Mouse (Mus musculus) stomach, postnatal 0 days (tissue): ENCODE measurements around the gene Clic4. TPM values are rescaled to one million over a fixed set of nuclear protein-coding genes. Genes with fewer than 3 reads are reported as not detected.
A peak's percentile ranks its signal among the peaks of the same experiment; 100 is the strongest.

Experiments used
- ATAC-seq: fragments of 200-750 bp; cut with Nextera tagmentation; 2 replicates; pipeline ENCODE4 v1.8.0; 2017; ENCODE audit not compliant: low FRiP score, low TSS enrichment
- DNase-seq: peaks from one replicate; pipeline ENCODE4 v3.0.0-alpha.2; 2016; ENCODE audit warnings: low spot score
- H3K27ac ChIP-seq: fragments of 300-500 bp; sonication (generic); replicated peaks from 2 replicates; pipeline ENCODE4 v1.5.1; 2014; ENCODE audit warnings: mild to moderate bottlenecking, control low read depth
- H3K27me3 ChIP-seq: fragments of 300-500 bp; sonication (generic); 2 replicates; pipeline ENCODE4 v1.6.1; 2014; ENCODE audit warnings: low read length; ENCODE audit not compliant: control insufficient read depth, insufficient read depth
- H3K36me3 ChIP-seq: fragments of 300-500 bp; sonication (generic); 2 replicates; pipeline ENCODE4 v1.6.1; 2014; ENCODE audit warnings: low read length, mixed read lengths; ENCODE audit not compliant: control insufficient read depth, insufficient read depth
- H3K4me1 ChIP-seq: fragments of 300-500 bp; sonication (generic); replicated peaks from 2 replicates; pipeline ENCODE4 v1.6.1; 2014; ENCODE audit warnings: antibody characterized with exemption; ENCODE audit not compliant: control insufficient read depth, insufficient read depth
- H3K4me2 ChIP-seq: fragments of 300-500 bp; sonication (generic); replicated peaks from 2 replicates; pipeline ENCODE4 v1.6.1; 2014; ENCODE audit warnings: low read depth, mild to moderate bottlenecking, control low read depth, moderate library complexity
- H3K4me3 ChIP-seq: fragments of 300-500 bp; sonication (generic); 2 replicates; pipeline ENCODE4 v1.5.1; 2014; ENCODE audit warnings: low read depth, low read length, control low read depth
- H3K9ac ChIP-seq: fragments of 300-500 bp; sonication (generic); 2 replicates; pipeline ENCODE4 v1.6.1; 2014; ENCODE audit warnings: mild to moderate bottlenecking, low read length, control low read depth, mixed read lengths
- H3K9me3 ChIP-seq: fragments of 300-500 bp; sonication (generic); 2 replicates; pipeline ENCODE4 v1.6.1; 2016; ENCODE audit warnings: low read length; ENCODE audit not compliant: control insufficient read depth
- CTCF ChIP-seq: IDR thresholded peaks from 2 replicates; pipeline ENCODE4 v1.5.1; 2016; ENCODE audit warnings: antibody characterized with exemption, low read depth, mild to moderate bottlenecking, moderate library complexity
- EP300 ChIP-seq: optimal IDR thresholded peaks from 2 replicates; pipeline ENCODE3; 2016; ENCODE audit warnings: antibody characterized with exemption
- WGBS: fragments of 180-500 bp; shearing (Covaris S2); extraction: QIAGEN DNeasy Blood & Tissue Kit; methylation state at CpG from one replicate; pipeline ENCODE4 v1.1.7; 2014; 5-methylcytosine and 5-hydroxymethylcytosine counted together
- polyA plus RNA-seq: library from polyadenylated mRNA; unstranded; fragments of >200 nt; fragmentation: Nextera tagmentation; extraction: Ambion mirVana; gene quantifications from 2 replicates; pipeline ENCODE4 v1.2.1, GENCODE M21; 2015

Gene Clic4
- polyA plus RNA-seq, 1 experiment from 2014 or later: 73.6 TPM

- TF ChIP-seq CTCF (no peak), EP300 (no peak)
- Histone ChIP-seq H3K4me2 (no peak overlapping the region), H3K4me1 (peaks cover 6% of the 10 kb centered on the region; the same call in 1 of the 2 replicates), H3K9ac (peak overlapping the region; percentile 41; the same call in 1 of the 2 replicates), H3K4me3 (no peak overlapping the region), H3K9me3 (no peaks in the 10 kb centered on the region), H3K27me3 (no peaks in the 10 kb centered on the region), H3K36me3 (no peaks in the 10 kb centered on the region), H3K27ac (no peak overlapping the region)
- DNase-seq (no peak), ATAC-seq (no peak)
- 75% methylated on average over 11 of the region's 11 CpGs for WGBS
Measured at GRCm38 (mm10) chr4:135245841-135246240, 26.8 kb downstream of the Clic4 start.

- H3K4me1 ChIP-seq: peaks cover 6% of the 10 kb centered on the region; the same call in 1 of the 2 replicates
- H3K4me3 ChIP-seq: no peak overlapping the region
- no peak overlapping the region for H3K9ac ChIP-seq
- WGBS: 94% methylated on average over 3 of the region's 3 CpGs
- no peaks in the 10 kb centered on the region for H3K36me3 ChIP-seq
- ATAC-seq (no peak), DNase-seq (no peak)
- H3K9me3 ChIP-seq: no peaks in the 10 kb centered on the region
- no peak overlapping the region for H3K4me2 ChIP-seq
- no peaks in the 10 kb centered on the region for H3K27me3 ChIP-seq
- no peak overlapping the region for H3K27ac ChIP-seq
- TF ChIP-seq EP300: no peak
- peak; percentile 61 for TF ChIP-seq CTCF
Measured at GRCm38 (mm10) chr4:135244335-135244734, 28.3 kb downstream of the Clic4 start.

DNA sequence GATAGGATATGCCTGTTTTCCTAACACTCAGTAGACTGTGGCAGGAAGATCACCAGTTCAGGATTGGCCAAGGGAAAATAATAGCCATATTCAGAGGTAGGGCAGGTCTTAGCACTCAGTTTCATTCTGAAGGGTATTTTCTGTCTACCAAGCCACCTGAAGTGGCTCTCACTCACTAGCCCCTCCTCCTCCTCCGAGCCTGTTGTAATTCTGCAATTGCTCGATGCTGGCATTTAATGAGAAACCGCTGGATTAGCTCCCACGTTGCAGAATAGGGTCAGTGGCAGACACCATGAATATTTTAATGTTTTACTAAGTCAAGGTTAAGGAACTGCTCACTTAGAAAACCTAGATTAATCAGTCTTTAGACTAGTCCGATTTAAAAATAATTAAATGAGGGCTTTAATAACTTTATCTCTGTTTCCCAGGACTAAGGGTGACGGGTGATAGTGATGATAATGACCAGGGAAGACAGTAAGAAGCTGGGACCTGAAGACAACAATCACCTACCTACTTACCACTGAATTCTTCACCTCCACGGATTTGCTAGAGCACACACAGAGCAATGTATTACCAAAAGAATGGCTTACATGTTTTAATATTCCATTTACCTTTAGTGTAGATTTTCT is 29.6 kb downstream of the Clic4 start:
- Histone ChIP-seq H3K27ac (no peak overlapping the region), H3K9ac (no peak overlapping the region), H3K4me2 (no peak overlapping the region), H3K4me1 (peaks cover 6% of the 10 kb centered on the region; the same call in 1 of the 2 replicates), H3K36me3 (no peaks in the 10 kb centered on the region), H3K9me3 (no peaks in the 10 kb centered on the region), H3K4me3 (no peak overlapping the region), H3K27me3 (no peaks in the 10 kb centered on the region)
- 81% methylated on average over 7 of the region's 7 CpGs for WGBS
- ATAC-seq (no peak), DNase-seq (no peak)
- TF ChIP-seq CTCF (no peak), EP300 (no peak)

DNA sequence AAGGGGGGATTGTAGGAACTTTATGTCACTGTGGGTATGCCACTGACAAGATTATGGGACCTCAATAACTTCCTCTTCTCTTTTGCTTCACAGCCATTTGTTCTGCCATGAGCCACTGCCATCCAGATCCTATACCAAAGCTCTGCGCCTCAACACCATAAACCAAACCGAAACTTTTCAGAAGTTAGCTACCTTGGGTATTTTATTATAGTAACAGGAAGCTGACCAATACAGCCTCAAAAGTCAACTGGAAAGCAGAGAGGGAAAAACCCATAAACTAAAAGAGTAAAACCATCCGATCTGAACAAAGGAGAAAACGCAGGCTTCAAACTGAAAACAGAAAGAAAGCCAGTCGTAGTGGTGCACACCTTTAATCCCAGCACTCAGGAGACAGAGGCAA is 30.2 kb downstream of the Clic4 start:
- H3K27ac ChIP-seq: no peak overlapping the region
- no peak overlapping the region for H3K4me3 ChIP-seq
- no peak for ATAC-seq
- H3K4me1 ChIP-seq: peaks cover 6% of the 10 kb centered on the region; the same call in 1 of the 2 replicates
- TF ChIP-seq EP300 (no peak), CTCF (no peak)
- H3K9me3 ChIP-seq: no peaks in the 10 kb centered on the region
- peaks cover 4% of the 10 kb centered on the region; the same call in 1 of the 2 replicates for H3K36me3 ChIP-seq
- no peak overlapping the region for H3K4me2 ChIP-seq
- no peak for DNase-seq
- H3K27me3 ChIP-seq: no peaks in the 10 kb centered on the region
- 89% methylated on average over 5 of the region's 5 CpGs for WGBS
- H3K9ac ChIP-seq: no peak overlapping the region

GRCm38 (mm10) chr4:135241669-135242068 is 30.9 kb downstream of the Clic4 start:
- H3K9ac ChIP-seq: no peak overlapping the region
- no peaks in the 10 kb centered on the region for H3K27me3 ChIP-seq
- H3K4me2 ChIP-seq: no peak overlapping the region
- H3K27ac ChIP-seq: peak overlapping the region; percentile 25; the same call in 1 of the 2 replicates
- DNase-seq: no peak
- 9% methylated on average over 5 of the region's 5 CpGs for WGBS
- peaks cover 4% of the 10 kb centered on the region; the same call in 1 of the 2 replicates for H3K36me3 ChIP-seq
- no peak overlapping the region for H3K4me3 ChIP-seq
- ATAC-seq: no peak
- H3K4me1 ChIP-seq: peaks cover 6% of the 10 kb centered on the region; the same call in 1 of the 2 replicates
- TF ChIP-seq EP300: no peak
- no peak for TF ChIP-seq CTCF
- H3K9me3 ChIP-seq: no peaks in the 10 kb centered on the region

GRCm38 (mm10) chr4:135241106-135241505 is 31.5 kb downstream of the Clic4 start:
- TF ChIP-seq CTCF (no peak), EP300 (no peak)
- WGBS: 45% methylated on average over 5 of the region's 5 CpGs
- H3K4me2 ChIP-seq: no peak overlapping the region
- no peak for DNase-seq
- H3K27ac ChIP-seq: 0 out of 2 replicates have a peak overlapping the region, but pooled peaks have one; percentile 24
- H3K36me3 ChIP-seq: peaks cover 4% of the 10 kb centered on the region; the same call in 1 of the 2 replicates
- peaks cover 6% of the 10 kb centered on the region; the same call in 1 of the 2 replicates for H3K4me1 ChIP-seq
- no peaks in the 10 kb centered on the region for H3K27me3 ChIP-seq
- ATAC-seq: no peak
- H3K9ac ChIP-seq: no peak overlapping the region
- no peak overlapping the region for H3K4me3 ChIP-seq
- H3K9me3 ChIP-seq: no peaks in the 10 kb centered on the region
